ENCODE assay signal across 11 mouse cellular contexts in the genomic region with DNA sequence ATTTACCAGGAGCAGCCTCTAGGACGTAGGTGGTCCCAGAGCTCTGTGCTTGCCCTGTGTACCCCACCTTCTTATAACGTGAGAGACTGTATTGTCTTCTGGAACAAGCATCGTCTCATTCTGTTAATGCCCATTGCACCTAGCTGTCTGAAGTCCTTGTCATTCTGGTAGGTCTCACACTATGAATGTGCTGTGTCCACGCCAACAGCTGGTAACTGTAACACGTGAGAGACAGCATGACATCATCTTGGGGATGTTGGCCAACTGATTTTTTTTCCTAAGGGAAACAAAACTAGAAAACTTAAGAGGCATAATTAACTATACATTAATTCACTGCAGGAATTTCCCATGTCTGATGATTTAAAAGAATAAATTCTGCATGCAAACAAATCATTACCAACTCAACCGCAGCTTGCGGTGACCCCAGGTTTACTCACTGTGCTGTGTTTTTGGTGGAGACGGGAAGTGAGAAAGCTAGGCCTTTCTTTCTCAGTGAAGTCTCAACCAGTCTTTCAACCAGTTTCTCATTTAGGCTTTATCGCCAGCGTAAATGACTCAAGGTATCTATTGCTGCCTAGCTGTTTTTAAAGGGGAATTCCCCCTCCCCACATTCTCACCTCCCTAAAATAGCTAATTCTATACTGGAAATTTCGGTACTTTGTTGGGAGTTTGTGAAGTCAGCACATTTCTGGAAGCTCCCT. TPM values are rescaled to one million over a fixed set of nuclear protein-coding genes. Genes with fewer than 3 reads are reported as not detected.
DNase-seq lines count a peak whose midpoint lies in the region; ATAC-seq and TF ChIP-seq lines count a peak whose summit lies in the region.
"Had no signal": no experiment of that assay in that cellular context is flagged by ENCODE, and none has a peak within 500 bp of the region (broad histone marks: within the 10 kb centered on the region; RNA-seq: fewer than 3 reads in every experiment).

No protein-coding gene starts in this region.

- 67% methylated on average over 11 of the region's 11 CpGs for WGBS in lung, postnatal 0 days
- WGBS in forebrain, embryonic 14.5 days, result 35% methylated on average over 11 of the region's 11 CpGs
- WGBS in macrophage (ENCODE audit: missing documents), result 67% methylated on average over 11 of the region's 11 CpGs

- no peaks in the 10 kb centered on the region for H3K9me3 ChIP-seq in lung, postnatal 0 days (ENCODE audit: low read length)
- no peaks in the 10 kb centered on the region for H3K9me3 ChIP-seq in forebrain, embryonic 14.5 days (replicated peaks; ENCODE audit: control insufficient read depth, low read length)
- H3K9me3 ChIP-seq: limb, embryonic 15.5 days had no signal

- no peaks in the 10 kb centered on the region for H3K27me3 ChIP-seq in lung, postnatal 0 days (replicated peaks; ENCODE audit: insufficient read depth, low read length)
- no peaks in the 10 kb centered on the region for H3K27me3 ChIP-seq in forebrain, embryonic 14.5 days (replicated peaks; ENCODE audit: control insufficient read depth, insufficient read depth, low read length)
- H3K27me3 ChIP-seq: limb, embryonic 15.5 days had no signal

- TF ChIP-seq EP300 in lung, postnatal 0 days (IDR thresholded peaks at IDR 0.05), result no peak

- TF ChIP-seq CTCF in lung, postnatal 0 days (IDR thresholded peaks at IDR 0.05), result no peak

- no peak overlapping the region for H3K27ac ChIP-seq in lung, postnatal 0 days (ENCODE audit: low read length)
- peak overlapping the region; percentile 33; the same call in 1 of the 2 replicates for H3K27ac ChIP-seq in forebrain, embryonic 14.5 days (ENCODE audit: low read depth, low read length)
- H3K27ac ChIP-seq in macrophage, result peak overlapping the region; percentile 12
- H3K27ac ChIP-seq: limb, embryonic 15.5 days; stomach, postnatal 0 days had no signal

- H3K36me3 ChIP-seq in lung, postnatal 0 days (ENCODE audit: insufficient read depth, low read length), result no peaks in the 10 kb centered on the region
- no peaks in the 10 kb centered on the region for H3K36me3 ChIP-seq in forebrain, embryonic 14.5 days (ENCODE audit: control insufficient read depth, insufficient read depth, low read length)
- H3K36me3 ChIP-seq in macrophage (ENCODE audit: inconsistent target), result 0 out of 2 replicates have a peak, but pooled peaks cover 5% of the 10 kb centered on the region
- H3K36me3 ChIP-seq: limb, embryonic 15.5 days had no signal

- DNase-seq in adrenal gland, postnatal 14 days, result peak; percentile 27
- no peak for DNase-seq in adrenal gland, postnatal 4 days (ENCODE audit: low spot score in 2 of 2)
- peak; percentile 52 for DNase-seq in lung, postnatal 0 days (ENCODE audit: low spot score)
- DNase-seq in lung, adult 18-20 months, result no peak
- peak; percentile 66 for DNase-seq in forebrain, embryonic 14.5 days (ENCODE audit: low spot score)
- no peak for DNase-seq in right cerebral cortex, postnatal 25 days
- DNase-seq in ovary, postnatal 10 days (ENCODE audit: low spot score), result no peak

- no peak overlapping the region for H3K9ac ChIP-seq in lung, postnatal 0 days (replicated peaks; ENCODE audit: low read depth)
- H3K9ac ChIP-seq in forebrain, embryonic 14.5 days (ENCODE audit: low read length), result no peak overlapping the region
- H3K9ac ChIP-seq: limb, embryonic 15.5 days had no signal

- no peak overlapping the region for H3K4me2 ChIP-seq in lung, postnatal 0 days (replicated peaks; ENCODE audit: low read depth, low read length)
- 0 out of 2 replicates have a peak overlapping the region, but pooled peaks have one; percentile 15 for H3K4me2 ChIP-seq in forebrain, embryonic 14.5 days (ENCODE audit: low read length)
- H3K4me2 ChIP-seq: limb, embryonic 15.5 days had no signal

- H3K79me2 ChIP-seq in macrophage (ENCODE audit: inconsistent target), result peaks cover 92% of the 10 kb centered on the region

- H3K4me3 ChIP-seq in lung, postnatal 0 days (ENCODE audit: low read depth, low read length), result no peak overlapping the region
- no peak overlapping the region for H3K4me3 ChIP-seq in forebrain, embryonic 14.5 days (ENCODE audit: low read depth, low read length)
- H3K4me3 ChIP-seq in macrophage (ENCODE audit: inconsistent target), result no peak overlapping the region
- H3K4me3 ChIP-seq: limb, embryonic 15.5 days had no signal

- peak; percentile 32; the same call in 1 of the 2 replicates for ATAC-seq in lung, postnatal 0 days
- ATAC-seq in forebrain, embryonic 14.5 days, result peak; percentile 83
- ATAC-seq: intestine, postnatal 0 days had no signal

- H3K4me1 ChIP-seq in lung, postnatal 0 days (ENCODE audit: insufficient read depth, low read depth, low read length), result peaks cover 4% of the 10 kb centered on the region; the same call in 1 of the 2 replicates
- H3K4me1 ChIP-seq in forebrain, embryonic 14.5 days (ENCODE audit: control insufficient read depth, insufficient read depth, low read length), result peaks cover 8% of the 10 kb centered on the region
- H3K4me1 ChIP-seq: limb, embryonic 15.5 days had no signal

RNA-seq across cellular contexts. Expression of a gene that starts 14.4 kb away (rescaled TPM):
- 23.4 and 28.0 TPM in 2 replicates for total RNA-seq in adrenal gland, postnatal 14 days (2021)
- total RNA-seq in adrenal gland, postnatal 4 days (2021), result 10 to 100 TPM; 39.0 to 43.4 TPM
- 19.7 and 27.7 TPM in 2 replicates for polyA plus RNA-seq in lung, postnatal 0 days (2015; fragmentation: Nextera tagmentation; extraction: Ambion mirVana)
- polyA plus RNA-seq in forebrain, embryonic 14.5 days (2014; fragmentation: Nextera tagmentation; extraction: Ambion mirVana), result 17.2 and 23.5 TPM in 2 replicates
- total RNA-seq in macrophage (2018; cell fraction: chromatin; rRNA removed), result 1,000 to 10,000 TPM in 1 of 26 experiments, 100 to 1,000 TPM in 24, 10 to 100 TPM in 1; 90.3 to 1,159 (median 221) TPM
- 100 to 1,000 TPM in 1 of 26 experiments, 10 to 100 TPM in 25; 36.6 to 113 (median 61.9) TPM for total RNA-seq in macrophage (2018; cell fraction: cytosol; rRNA removed)
- 100 to 1,000 TPM in 24 of 26 experiments, 10 to 100 TPM in 2; 91.9 to 814 (median 168) TPM for total RNA-seq in macrophage (2018; cell fraction: nucleus; rRNA removed)
- 15.0 to 53.3 TPM (median 24.2 TPM) in 3 replicates for polyA plus RNA-seq in macrophage (2018)

Comparison
In these comparisons a context has a peak if more than half of its experiments do, and no peak if none do; other contexts are left out.
1. DNase-seq: peak in adrenal gland, postnatal 14 days (single experiment), lung, postnatal 0 days (single experiment) and forebrain, embryonic 14.5 days (single experiment); none in adrenal gland, postnatal 4 days (0 of 2), lung, adult 18-20 months (0 of 2), right cerebral cortex, postnatal 25 days (single experiment) and ovary, postnatal 10 days (single experiment).